Mouse (Mus musculus): ENCODE measurements around the gene Eps8l1.

- TF ChIP-seq CTCF (conservative IDR thresholded peaks at IDR 0.05; ENCODE audit: insufficient read depth, insufficient read length, low read depth, low read length) (no peak), POLR2A (IDR thresholded peaks at IDR 0.05; ENCODE audit: low read depth, low read length) (no peak)
These were observed 22.8 kb upstream of the Eps8l1 start for GRCm38 (mm10) chr7:4437721-4438120.

Measured in kidney, adult 2 months (tissue).